Mouse (Mus musculus): Measurements from ENCODE around the gene Slc15a2. TPM values are rescaled to one million over a fixed set of nuclear protein-coding genes. Genes with fewer than 3 reads are reported as not detected.

Slc15a2 gene
- total RNA-seq, 1 experiment from 2014 or later = 31.8 TPM

DNA sequence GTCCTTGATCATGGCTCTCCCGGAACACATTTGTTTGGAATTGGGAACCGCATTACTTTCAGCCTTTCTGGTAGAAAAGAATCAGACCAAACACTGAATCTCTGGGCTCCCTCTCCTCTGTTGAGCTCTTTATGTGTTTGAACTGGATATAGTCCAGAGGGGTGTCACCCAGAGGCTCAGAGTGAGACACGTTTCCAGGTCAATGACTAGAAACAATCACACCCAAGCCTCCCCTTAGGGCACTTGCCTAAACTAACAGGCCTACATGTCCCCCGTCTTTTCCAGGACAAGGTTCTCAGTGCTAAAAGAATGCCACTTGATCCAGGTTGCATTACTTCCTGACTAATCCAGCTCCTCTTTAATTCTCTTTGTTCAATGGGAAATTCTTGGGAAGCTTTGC lies 13.9 kb downstream of the Slc15a2 start:
- ATAC-seq (replicated peaks; ENCODE audit: low read depth, poor library complexity, severe bottlenecking) = no peak

DNA sequence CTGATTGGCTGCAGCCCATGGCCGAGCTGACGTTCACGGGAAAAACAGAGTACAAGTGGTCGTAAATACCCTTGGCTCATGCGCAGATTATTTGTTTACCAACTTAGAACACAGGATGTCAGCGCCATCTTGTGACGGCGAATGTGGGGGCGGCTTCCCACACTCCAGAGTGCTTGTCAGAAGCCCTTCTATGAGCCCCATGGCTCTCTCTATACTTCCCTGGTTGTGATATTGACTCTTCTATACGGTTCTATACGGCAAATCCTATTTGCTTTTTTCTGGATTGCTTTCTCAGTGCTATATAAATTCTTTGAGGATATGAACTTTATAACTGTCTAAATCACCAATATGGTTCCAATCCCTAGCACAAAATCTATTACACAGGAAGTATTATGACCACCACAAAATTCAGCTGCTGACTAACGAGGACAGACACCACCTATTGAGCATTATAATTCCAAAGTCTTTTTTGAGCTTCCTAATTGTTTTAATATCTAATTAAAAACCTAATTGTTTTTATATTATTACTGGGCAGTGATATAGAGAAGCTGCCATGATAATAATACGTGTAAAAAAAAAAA lies 14.5 kb downstream of the Slc15a2 start:
- peak; percentile 76 for ATAC-seq (replicated peaks; ENCODE audit: low read depth, poor library complexity, severe bottlenecking)

DNA sequence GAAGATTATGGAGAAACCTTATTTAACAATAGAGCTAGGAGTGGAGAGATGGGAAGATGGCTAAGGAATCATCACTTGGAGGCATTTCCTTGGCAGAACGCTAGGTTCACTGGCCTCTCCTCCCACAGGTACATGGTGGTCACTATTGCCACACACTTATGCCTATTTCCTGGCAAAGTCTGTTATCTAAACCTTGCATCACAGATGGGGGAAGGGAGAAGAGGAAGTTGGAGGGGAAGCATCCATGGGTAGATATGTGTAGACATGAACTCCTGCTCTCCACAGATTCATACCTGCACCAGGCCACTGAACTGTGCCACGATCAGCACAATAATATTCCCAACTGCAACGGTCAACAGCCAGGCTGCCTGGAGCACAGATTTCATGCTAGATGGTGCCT lies 32.8 kb downstream of the Slc15a2 start:
- 0 out of 2 replicates have a peak, but pooled peaks have one; percentile 18 for ATAC-seq (replicated peaks; ENCODE audit: low read depth, poor library complexity, severe bottlenecking)

DNA sequence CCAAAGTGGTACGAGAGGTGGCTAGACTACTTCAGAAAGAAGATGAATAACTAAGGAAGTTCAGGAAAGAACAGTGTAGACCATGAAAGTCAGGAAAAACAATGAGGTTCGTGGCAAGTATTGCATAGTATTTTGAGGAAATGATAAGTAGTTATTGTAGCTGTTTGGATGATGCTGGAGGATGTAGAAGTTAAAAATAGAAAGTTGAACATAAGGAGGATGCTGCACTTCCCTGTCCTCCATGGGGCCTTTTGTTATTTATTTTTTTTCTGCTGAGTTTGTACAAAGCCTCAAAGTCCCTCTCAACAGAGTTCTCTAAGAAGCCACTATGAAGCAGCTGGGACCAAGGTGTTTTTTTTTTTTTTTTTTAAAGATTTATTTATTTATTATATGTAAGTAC lies 37.0 kb downstream of the Slc15a2 start:
- 0 out of 2 replicates have a peak, but pooled peaks have one; percentile 42 for ATAC-seq (replicated peaks; ENCODE audit: low read depth, poor library complexity, severe bottlenecking)

DNA sequence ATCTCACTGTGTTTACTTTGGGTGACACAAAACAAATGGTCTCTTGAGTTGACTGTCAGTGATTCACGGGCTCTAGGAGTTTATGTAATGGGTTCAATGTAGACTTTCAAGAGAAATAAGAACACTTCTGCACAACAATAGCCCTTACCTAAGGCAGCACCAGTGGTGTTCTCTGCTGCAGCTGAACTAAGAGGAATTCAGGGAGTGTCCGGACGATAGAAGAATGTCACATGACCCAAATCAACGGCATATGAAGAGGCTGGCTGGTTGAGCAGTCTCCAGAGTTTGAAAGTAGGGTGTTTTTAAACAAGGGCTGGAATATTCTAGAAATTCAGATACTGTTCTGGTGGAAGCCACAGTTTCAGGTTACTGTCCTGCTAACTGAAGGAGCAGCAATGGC lies 37.7 kb downstream of the Slc15a2 start:
- no peak for ATAC-seq (replicated peaks; ENCODE audit: low read depth, poor library complexity, severe bottlenecking)

DNA sequence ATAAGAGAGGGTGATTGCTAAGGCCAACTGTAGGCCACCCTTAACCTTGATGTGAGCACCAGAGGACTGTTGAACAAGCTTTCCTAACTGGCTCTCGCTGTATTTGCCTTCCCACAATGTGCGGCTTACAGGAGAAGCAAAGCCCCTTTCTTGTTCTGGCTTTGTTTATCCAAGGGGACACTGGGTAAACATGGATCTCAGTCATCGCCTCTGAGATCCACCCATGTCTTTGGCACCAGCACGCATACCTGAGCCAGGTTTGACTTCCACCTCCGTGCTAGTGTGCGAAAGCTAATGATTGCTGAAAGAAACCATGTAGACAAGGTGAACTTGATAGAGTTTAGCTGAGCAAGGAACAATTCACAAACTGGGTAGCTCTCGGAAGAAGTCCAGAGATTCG lies 41.2 kb downstream of the Slc15a2 start:
- no peak for ATAC-seq (replicated peaks; ENCODE audit: low read depth, poor library complexity, severe bottlenecking)

DNA sequence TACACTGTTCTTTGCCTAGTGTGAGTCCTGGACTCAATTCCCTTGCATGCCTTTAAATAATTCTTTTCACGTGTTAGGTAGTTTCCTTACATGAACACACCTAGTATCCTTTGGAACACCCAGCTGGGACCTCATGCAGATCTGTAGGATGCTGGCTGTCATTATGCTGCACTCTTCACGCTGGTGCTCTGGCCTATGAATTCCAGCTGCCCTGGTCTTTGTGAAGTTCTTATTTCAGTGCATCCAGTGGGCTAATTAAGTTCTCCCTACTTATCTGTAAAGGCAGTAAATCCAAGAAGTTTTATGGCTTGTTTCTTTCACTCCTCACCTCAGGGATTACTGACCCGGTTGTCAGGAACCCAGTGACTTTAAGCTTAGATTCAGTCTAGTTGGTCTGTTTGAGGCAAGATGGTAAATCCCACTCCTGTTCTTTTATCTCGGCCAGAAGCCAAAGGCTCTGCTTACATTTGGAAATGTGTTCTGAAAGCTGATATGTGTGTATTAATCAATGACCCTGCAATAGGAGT lies 45.3 kb downstream of the Slc15a2 start:
- ATAC-seq (replicated peaks; ENCODE audit: low read depth, poor library complexity, severe bottlenecking) = no peak

DNA sequence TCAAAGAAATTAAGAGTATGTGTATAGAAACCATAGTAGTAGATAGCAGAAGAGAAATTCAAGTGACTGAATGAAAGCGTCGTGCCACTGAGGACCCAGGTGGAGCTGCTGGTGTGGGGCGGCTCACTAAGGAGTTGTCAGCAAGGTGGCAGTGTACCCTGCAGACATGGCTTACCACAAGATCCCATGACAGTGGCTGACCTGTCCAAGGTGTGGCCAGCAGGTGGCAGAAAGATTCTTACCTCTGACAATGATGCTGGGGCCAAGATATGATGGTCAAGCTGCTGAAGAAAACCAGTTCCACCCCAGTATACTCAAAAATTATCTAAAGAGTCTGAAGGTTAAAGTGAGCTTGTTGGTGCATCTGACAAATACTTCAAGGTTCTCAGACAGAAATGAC lies 49.3 kb downstream of the Slc15a2 start:
- no peak for ATAC-seq (replicated peaks; ENCODE audit: low read depth, poor library complexity, severe bottlenecking)

DNA sequence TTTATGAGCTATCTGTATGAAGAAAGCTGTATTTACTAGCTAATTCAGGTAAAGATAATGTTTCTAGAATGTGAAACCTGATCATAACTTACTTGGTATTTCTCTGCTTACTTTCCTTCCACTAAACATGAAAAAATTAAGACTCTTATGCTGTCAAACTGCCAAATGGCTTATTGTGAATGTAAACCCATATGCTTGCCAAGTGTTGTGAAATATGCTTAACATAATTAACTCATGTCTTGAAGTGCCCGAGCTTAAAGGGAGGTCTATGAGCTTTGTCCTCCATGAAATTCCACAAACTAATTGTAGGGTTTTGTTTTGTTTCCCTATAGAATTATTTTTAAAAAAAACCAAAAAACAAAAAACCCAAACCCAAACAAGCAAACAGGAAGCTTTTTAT lies 50.9 kb downstream of the Slc15a2 start:
- no peak for ATAC-seq (replicated peaks; ENCODE audit: low read depth, poor library complexity, severe bottlenecking)

DNA sequence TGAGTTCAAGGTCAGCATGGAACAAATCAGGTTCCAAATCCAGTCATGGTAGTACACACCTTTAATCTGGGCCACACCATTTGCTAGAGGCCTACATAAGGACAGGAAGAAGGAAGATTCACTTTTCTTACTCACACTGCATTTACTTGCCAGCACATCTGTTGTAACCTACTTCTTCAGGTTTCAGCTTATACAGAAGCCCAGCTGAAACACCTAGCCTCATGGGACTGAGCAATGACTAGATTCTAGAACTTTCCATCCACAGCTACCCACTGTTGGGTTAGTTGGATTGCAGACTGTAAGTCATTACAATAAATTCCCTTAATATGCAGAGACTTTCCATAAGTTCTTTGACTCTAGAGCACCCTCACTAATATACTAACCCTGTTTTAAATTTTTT lies 52.2 kb downstream of the Slc15a2 start:
- ATAC-seq (replicated peaks; ENCODE audit: low read depth, poor library complexity, severe bottlenecking) = no peak

DNA sequence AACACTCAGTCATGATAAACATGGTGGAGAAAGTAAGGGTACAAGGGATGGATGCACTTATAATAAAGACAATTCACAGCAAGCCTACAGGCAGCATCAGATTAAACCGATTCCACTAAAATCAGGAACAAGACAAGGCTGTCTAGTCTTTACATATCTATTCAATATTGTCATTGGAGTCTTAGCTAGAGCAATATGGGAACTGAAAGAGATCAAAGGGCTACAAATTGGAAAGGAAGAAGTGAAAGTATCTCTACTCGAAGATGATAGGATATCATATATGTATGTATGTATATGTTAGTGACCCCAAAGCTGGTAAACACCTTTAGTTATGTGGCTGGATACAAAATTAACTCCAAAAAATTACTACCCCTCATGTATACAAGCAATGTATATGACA lies 55.8 kb downstream of the Slc15a2 start:
- peak; percentile 47; the same call in 1 of the 2 replicates for ATAC-seq (replicated peaks; ENCODE audit: low read depth, poor library complexity, severe bottlenecking)

DNA sequence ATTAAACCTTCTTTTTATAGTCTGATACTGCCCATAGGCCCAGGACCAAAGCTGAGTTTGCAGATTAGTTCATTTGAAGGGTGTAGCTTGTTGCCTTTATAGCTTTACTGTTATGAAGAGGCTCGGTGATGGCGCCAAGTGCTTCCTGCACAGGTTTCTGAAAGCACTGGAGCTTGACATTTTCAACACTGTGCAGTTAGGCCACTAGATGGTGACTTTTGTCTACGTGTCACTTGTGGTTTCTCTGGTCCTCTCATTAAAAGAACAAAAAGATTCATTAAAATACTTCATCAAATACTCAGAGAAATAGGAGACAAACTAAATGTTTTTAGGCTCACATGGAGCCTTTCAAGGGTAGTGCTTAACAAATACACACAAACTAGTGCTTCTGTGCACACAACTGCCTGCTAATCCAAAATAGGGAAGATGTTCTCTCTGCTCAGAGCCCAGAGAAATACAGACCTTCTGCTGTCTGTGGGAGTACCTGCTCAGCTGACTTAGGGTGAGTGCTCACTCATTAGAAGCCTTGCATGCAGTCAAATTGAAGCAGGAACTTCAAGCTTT lies 60.8 kb downstream of the Slc15a2 start:
- ATAC-seq (replicated peaks; ENCODE audit: low read depth, poor library complexity, severe bottlenecking) = no peak

DNA sequence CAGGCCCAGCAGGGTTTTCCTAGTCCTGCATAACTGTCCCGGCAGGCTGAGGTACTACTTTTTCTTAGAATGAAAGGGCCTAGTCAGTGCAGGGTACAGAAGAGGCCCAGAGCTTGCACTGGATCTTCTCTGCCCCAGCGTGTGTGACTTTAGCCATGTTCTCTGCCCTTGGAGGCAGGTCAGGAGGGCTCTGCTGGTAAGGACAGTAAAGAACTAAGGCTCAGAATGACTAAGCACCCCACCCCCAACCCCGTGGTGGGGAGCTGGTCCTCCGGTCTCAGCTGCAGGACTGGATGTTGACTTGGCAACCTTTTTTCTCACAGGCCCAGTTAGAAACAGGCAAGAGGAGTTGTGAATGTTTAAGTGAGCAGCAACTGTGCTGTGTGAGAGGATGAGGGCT lies 62.0 kb downstream of the Slc15a2 start:
- ATAC-seq (replicated peaks; ENCODE audit: low read depth, poor library complexity, severe bottlenecking) = no peak

DNA sequence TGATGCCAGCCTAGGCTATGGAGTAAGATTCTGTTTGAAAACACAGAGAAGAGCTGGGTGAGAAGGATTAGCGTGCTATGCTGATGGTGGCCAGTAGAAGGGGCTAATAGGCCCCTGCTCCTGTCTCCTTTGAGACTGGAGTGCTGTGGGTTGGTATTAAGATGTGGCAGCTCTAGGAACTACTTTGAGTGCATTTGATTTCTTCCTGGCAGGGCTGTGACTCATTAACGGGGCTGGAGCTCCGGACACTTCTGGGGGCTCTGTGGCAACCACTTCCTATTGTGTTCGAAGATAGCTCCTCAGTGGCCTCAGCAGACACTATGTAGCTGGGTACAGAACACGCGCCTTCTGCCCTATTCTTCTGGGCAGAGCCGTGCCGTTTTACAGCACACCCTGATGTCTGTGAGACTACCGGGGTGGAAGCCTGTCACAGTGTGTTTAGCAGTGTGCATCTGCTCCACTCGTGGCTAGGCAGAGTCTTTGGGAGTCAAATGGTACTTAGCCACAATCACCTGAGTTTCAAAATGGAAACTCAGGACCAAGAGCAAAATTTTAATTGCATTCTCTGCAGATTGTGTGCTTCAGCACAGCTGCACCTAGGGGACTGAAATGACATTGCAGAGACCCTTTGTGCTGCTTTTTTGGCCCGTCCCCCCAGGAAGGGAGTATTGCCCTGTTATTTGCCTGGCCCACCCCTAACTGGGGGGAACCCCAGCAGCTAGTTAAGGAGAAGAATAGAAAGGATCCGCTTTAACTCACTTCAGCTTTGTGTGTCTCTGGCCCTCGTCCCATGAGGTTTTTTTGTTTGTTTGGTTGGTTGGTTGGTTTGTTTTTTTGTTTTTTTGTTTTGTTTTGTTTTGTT lies 64.3 kb downstream of the Slc15a2 start:
- peak; percentile 83 for ATAC-seq (replicated peaks; ENCODE audit: low read depth, poor library complexity, severe bottlenecking)

DNA sequence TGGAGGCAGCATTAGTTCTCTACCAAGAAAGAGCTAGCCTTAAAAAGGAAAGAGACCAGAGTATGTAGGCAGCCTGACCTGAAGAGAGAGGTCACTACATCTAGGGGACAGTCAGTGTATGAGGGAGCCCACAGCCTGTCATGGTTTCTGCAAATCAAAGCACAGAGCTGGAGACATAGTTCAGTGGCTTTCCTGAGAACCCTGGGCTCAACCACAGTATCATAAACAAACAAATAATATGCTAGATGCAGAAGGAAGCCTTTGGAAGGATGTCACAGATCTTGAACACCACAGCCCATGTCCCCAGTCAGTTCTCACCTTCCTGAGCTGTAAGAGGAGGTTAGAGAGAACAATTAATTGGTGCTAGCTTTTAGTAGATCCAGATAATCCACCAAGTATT lies 66.1 kb downstream of the Slc15a2 start:
- no peak for ATAC-seq (replicated peaks; ENCODE audit: low read depth, poor library complexity, severe bottlenecking)

DNA sequence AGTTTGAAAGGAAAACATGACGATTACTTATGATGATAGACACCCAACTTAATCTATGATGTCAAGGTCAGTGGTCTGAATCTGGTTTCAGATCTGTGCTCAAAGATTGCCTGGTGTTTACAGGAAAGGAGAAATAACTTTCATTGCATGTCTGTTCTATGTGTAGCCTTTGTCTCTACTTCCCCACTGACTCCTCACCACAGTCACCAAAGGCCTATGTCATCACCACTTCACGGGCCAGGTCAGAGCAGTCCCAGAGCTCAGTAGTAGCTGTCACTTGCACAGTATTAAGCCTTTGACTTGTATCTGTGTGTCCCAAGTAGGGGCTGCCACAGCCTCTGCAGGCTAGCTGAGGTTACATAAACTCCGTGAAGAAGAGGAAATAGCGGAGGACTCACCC lies 67.3 kb downstream of the Slc15a2 start:
- peak; percentile 69 for ATAC-seq (replicated peaks; ENCODE audit: low read depth, poor library complexity, severe bottlenecking)

DNA sequence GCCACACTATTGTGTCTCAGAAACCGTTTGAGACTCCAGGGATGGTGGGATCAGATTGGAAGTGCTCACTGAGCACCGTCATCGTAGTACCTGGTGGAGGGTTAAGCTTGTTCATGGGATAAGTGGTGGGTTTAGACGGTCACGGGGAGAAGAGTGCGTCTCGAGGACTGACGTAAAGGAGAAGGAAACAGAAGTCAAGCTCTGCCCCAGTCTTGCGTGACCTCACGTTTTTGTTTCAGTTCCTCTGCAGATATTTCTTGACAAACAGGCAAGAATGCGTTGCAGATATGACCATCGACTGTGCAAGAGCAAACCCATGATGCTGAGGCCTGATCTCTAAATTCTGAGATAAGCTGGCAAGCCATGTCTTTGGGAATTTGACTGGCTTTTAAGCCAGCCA lies 73.0 kb downstream of the Slc15a2 start:
- ATAC-seq (replicated peaks; ENCODE audit: low read depth, poor library complexity, severe bottlenecking) = peak; percentile 81

DNA sequence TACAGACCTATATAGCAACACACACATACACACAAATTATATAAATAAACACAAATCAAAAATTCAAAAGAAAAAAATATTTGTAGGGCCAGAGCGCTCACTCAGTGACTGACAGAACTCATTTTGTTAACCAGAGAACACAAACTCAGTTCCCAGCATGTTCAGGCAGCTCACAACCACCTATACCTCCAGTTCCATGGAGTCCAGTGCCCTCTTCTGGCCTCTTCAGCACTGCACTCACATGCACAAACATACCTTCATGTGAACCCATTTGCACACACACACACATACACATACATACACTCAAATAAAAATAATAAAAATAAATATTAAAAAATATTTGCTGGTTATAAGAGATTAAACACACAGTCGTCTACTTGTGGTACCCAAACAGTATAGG lies 74.0 kb downstream of the Slc15a2 start:
- no peak for ATAC-seq (replicated peaks; ENCODE audit: low read depth, poor library complexity, severe bottlenecking)

DNA sequence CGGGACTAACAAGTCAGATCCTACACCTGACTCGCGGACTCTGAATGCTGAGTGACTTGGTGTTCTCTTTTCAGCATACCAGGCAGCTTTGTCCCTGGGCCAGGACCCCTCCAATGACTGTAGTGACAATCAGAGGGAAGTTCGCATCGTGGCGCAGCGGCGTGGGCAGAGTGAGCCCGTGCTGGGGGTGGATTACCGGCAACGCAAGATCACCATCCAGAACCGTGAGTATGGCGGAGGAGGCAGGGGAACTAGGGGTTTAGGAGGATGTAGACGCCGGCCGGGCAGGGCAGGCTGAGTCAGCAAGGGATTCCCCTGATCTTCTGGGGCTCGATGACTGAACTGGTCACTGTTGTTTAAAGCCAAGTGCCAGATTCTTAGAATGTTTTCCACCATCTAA lies 75.4 kb downstream of the Slc15a2 start:
- peak; percentile 62 for ATAC-seq (replicated peaks; ENCODE audit: low read depth, poor library complexity, severe bottlenecking)

DNA sequence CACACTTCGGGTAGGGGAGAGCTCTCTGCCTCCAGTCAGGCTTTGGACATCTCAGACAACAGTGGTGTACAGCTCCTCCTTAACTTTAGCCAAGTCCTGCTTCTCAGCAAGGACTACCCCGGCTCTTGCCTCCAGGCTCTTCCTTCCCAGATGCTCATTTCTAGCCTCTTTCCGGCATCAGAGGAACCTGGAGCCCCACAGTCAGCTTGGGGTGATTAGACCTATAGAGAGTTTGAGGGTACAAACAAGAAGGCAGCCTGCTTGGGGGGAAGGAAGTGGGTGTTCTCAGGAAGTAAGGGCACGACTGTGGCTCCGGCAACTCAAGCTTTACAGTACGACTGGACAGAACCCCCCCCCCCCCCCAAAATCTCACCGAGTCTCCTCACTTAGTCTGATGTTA lies 76.0 kb downstream of the Slc15a2 start:
- ATAC-seq (replicated peaks; ENCODE audit: low read depth, poor library complexity, severe bottlenecking) = peak; percentile 35
